Mouse (Mus musculus) midbrain, embryonic 16.5 days (tissue): ENCODE results near the gene Top1. TPM values are rescaled to one million over a fixed set of nuclear protein-coding genes. Genes with fewer than 3 reads are reported as not detected.

Experiments
- ATAC-seq: fragments of 200-750 bp; cut with Nextera tagmentation; 2 replicates; pipeline ENCODE4 v1.8.0; 2017; ENCODE audit warnings: moderate TSS enrichment
- H3K27ac ChIP-seq: fragments of 300-500 bp; sonication (generic); 2 replicates; pipeline ENCODE4 v1.5.1; 2014; ENCODE audit warnings: mild to moderate bottlenecking, low read length, mixed read lengths
- H3K27me3 ChIP-seq: fragments of 300-500 bp; sonication (generic); 2 replicates; pipeline ENCODE4 v1.6.1; 2014; ENCODE audit warnings: low read depth, low read length, mixed read lengths; ENCODE audit not compliant: control insufficient read depth, insufficient read depth
- H3K36me3 ChIP-seq: fragments of 300-500 bp; sonication (generic); 2 replicates; pipeline ENCODE4 v1.6.1; 2014; ENCODE audit warnings: mild to moderate bottlenecking, low read length, moderate library complexity, mixed read lengths; ENCODE audit not compliant: control insufficient read depth, insufficient read depth
- H3K4me1 ChIP-seq: fragments of 300-500 bp; sonication (generic); 2 replicates; pipeline ENCODE4 v1.6.1; 2014; ENCODE audit warnings: mild to moderate bottlenecking, low read length, mixed read lengths; ENCODE audit not compliant: control insufficient read depth, insufficient read depth
- H3K4me2 ChIP-seq: fragments of 300-500 bp; sonication (generic); 2 replicates; pipeline ENCODE4 v1.6.1; 2014; ENCODE audit warnings: mild to moderate bottlenecking, low read length, mixed read lengths
- H3K4me3 ChIP-seq: fragments of 300-500 bp; sonication (generic); 2 replicates; pipeline ENCODE4 v1.5.1; 2014; ENCODE audit warnings: low read depth, mild to moderate bottlenecking, low read length, moderate library complexity, mixed read lengths
- H3K9ac ChIP-seq: fragments of 300-500 bp; sonication (generic); 2 replicates; pipeline ENCODE4 v1.6.1; 2014; ENCODE audit warnings: low read depth, low read length, mixed read lengths
- H3K9me3 ChIP-seq: fragments of 300-500 bp; sonication (generic); replicated peaks from 2 replicates; pipeline ENCODE4 v1.6.1; 2014; ENCODE audit warnings: mild to moderate bottlenecking, low read length, mixed read lengths; ENCODE audit not compliant: control insufficient read depth, poor library complexity, severe bottlenecking
- WGBS: fragments of 180-500 bp; shearing (Covaris S2); extraction: QIAGEN DNeasy Blood & Tissue Kit; methylation state at CpG from one replicate; pipeline ENCODE4 v1.1.7; 2014; 5-methylcytosine and 5-hydroxymethylcytosine counted together
- polyA plus RNA-seq: library from polyadenylated mRNA; unstranded; fragments of >200 nt; fragmentation: Nextera tagmentation; extraction: Ambion mirVana; gene quantifications from 2 replicates; pipeline ENCODE4 v1.2.1, GENCODE M21; 2015

Gene Top1
- polyA plus RNA-seq, 1 experiment from 2014 or later: 68.7 TPM

DNA sequence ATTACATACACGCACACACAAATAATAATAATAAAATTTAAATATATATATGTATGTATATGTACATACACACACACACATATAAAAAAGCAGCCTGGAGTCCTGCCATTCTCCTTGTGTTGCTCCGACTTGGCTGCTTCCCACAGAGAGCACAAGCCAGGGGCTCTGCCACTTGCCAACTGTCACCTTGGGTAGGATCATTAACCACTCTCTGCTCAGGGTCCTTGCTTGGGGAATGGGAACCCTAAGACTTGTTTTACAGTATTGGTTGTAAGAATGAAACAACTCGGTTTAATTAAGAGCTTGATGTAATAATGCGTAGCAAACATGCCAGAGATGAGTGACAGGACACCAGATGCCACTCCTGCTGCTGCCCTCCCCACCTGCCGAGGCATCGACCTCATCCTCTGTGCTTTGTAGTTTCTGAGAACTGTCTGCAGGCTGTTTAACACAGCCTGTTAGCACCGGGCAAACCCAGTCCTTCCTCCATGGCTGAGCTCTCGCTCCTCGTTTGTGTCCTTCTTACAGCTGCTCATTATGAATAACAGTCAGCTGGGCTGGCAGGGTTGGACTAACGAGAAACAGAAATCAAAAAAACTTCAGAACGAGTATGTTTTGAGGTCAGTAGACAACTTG lies 95.0 kb downstream of the Top1 start:
- Histone ChIP-seq H3K9ac (no peak overlapping the region), H3K36me3 (peaks cover 3% of the 10 kb centered on the region), H3K4me3 (no peak overlapping the region), H3K27me3 (no peaks in the 10 kb centered on the region), H3K27ac (peak overlapping the region; percentile 4; the same call in 1 of the 2 replicates), H3K9me3 (no peaks in the 10 kb centered on the region), H3K4me1 (peaks cover 35% of the 10 kb centered on the region), H3K4me2 (no peak overlapping the region)
- ATAC-seq: no peak
- 47% methylated on average over 11 of the region's 11 CpGs for WGBS

DNA sequence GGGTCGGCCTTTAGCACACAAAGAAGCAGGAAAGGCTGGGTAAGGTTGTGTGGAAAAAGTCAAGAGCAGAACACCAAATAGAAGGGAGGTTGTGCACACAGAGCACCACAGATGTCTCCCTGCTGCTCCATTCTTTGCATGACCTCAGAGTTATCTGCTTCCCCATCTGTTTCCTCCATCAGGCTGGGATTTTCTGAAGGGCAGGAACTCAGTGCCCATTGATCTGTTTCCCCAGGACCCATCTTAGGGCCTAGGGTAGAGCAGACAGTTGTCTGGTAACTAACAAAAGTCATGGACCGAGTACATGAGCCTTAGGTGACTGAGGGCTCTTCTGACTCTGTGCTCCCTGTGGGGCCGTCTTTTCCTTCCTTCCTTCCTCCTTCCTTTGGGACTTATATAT lies 95.9 kb downstream of the Top1 start:
- WGBS: 86% methylated on average over 3 of the region's 3 CpGs
- H3K4me1 ChIP-seq: peaks cover 32% of the 10 kb centered on the region
- no peak overlapping the region for H3K4me3 ChIP-seq
- no peak for ATAC-seq
- H3K27me3 ChIP-seq: no peaks in the 10 kb centered on the region
- no peak overlapping the region; the same call in 1 of the 2 replicates for H3K27ac ChIP-seq
- no peak overlapping the region for H3K4me2 ChIP-seq
- no peak overlapping the region for H3K9ac ChIP-seq
- H3K36me3 ChIP-seq: peaks cover 3% of the 10 kb centered on the region
- no peaks in the 10 kb centered on the region for H3K9me3 ChIP-seq

DNA sequence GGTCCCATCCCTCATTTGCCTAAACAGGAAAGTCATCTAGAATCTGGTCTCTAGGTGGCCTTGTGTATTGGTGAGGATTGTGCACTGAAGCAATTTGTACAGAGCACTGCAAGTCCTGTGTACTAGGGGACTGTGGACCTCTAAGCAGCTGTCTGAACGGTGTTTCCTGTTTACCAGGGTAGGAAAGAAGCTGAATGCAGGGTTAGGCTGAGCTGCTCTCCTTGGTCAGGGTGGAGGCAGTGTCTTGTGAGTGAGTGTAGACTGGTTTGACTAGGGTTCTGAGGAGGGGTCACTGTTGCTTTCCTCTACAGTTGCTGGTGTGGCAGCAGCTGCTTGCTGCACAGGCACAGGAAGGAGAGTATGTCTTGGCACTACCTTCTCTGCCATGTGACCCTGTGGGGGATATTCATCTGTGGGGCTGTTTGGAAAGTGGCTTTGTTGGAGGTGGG lies 96.5 kb downstream of the Top1 start:
- peaks cover 32% of the 10 kb centered on the region for H3K4me1 ChIP-seq

DNA sequence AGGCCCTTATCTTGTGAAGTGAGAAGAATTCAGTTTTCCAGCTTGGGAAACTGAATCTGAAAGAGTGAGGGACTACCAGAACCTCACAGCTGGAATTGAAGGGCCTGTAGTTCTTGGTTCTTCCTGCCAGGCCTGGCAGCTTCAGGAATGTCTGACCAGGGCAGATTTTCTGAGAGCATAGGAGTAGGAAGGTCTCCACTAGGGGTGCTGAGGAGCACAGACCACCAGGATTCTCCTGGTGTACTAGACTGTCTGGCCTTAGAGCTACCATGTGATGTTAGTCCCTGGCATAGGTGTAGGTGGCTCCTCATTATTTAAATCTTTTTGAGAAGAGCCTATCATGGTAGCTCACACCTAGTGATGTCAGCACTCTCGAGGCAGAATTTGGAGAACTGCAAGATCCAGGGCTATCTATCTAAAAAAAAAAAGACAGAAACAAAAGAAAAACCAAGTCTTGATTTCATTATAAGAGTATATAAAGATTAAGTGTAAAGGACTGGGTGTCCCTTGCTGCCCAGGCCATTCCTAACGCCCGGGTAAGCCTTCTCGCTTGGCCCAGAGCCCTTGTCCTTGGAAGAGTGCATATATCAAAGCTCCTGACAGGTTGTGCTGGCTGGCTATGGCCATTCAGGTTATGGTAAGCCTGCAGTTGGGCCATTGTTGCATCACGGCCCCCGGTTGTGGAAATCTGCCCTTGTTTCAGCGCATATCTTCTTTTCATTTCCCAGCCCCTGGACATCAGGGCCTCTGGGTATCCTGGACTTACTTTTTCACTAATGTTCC lies 98.5 kb downstream of the Top1 start:
- H3K4me2 ChIP-seq: no peak overlapping the region
- H3K4me1 ChIP-seq: peaks cover 26% of the 10 kb centered on the region
- H3K4me3 ChIP-seq: no peak overlapping the region
- 96% methylated on average over 7 of the region's 7 CpGs for WGBS
- H3K27ac ChIP-seq: no peak overlapping the region
- no peaks in the 10 kb centered on the region for H3K9me3 ChIP-seq
- no peak for ATAC-seq
- no peak overlapping the region for H3K9ac ChIP-seq
- peaks cover 14% of the 10 kb centered on the region for H3K36me3 ChIP-seq
- H3K27me3 ChIP-seq: no peaks in the 10 kb centered on the region

More for the DNA sequence above, 96.5 kb downstream of the Top1 start:
- Histone ChIP-seq H3K27me3 (no peaks in the 10 kb centered on the region), H3K27ac (peak overlapping the region; percentile 19; the same call in 1 of the 2 replicates), H3K36me3 (peaks cover under 1% of the 10 kb centered on the region), H3K4me3 (no peak overlapping the region), H3K9ac (no peak overlapping the region), H3K9me3 (no peaks in the 10 kb centered on the region), H3K4me2 (no peak overlapping the region)
- WGBS: 100% methylated on average over 1 of the region's 1 CpGs
- no peak for ATAC-seq

DNA sequence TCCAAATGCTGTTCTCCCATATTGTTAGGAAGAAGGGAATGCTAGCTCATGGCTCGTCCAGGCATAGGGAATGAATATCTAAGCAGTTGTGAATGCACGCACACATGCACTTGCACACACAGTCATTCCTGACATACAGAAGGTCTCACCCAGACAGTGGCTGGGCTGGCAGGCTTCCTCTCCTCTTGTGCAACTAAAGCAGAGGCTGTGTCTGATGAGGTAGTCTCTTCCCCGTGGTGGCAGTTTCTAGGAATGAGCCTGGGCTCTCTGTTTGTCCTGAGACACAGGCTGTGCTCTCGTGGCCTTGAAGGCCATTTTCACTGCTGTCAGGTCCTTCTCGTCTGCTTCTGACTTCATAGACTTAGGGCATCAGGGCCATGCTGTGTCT lies 99.1 kb downstream of the Top1 start:
- 91% methylated on average over 5 of the region's 5 CpGs for WGBS
- no peak overlapping the region for H3K27ac ChIP-seq
- no peaks in the 10 kb centered on the region for H3K27me3 ChIP-seq
- H3K9me3 ChIP-seq: no peaks in the 10 kb centered on the region
- H3K36me3 ChIP-seq: peaks cover 18% of the 10 kb centered on the region
- no peak overlapping the region for H3K4me3 ChIP-seq
- no peak overlapping the region for H3K9ac ChIP-seq
- peaks cover 20% of the 10 kb centered on the region for H3K4me1 ChIP-seq
- ATAC-seq: no peak
- H3K4me2 ChIP-seq: no peak overlapping the region

DNA sequence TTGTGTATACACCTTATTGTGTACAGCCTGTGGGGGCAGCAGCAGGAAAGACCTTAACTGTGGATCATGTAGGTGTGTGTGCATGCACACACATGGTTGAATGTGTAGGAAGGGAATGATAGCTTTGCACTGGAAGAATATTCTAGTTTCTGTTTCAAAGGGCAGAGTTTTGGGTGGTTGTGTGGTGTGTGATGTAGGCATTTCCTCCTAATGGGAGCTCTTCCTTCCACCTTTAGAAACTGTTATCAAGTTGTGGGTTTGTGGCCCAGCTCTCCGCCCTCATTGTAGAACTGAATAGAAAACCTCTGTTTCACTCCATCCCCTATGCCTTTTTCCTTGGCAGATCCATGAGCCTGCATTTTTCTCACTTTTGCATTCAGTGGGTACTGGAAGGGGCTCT lies 99.8 kb downstream of the Top1 start:
- WGBS: 100% methylated on average over 1 of the region's 1 CpGs
- no peaks in the 10 kb centered on the region for H3K27me3 ChIP-seq
- H3K4me3 ChIP-seq: no peak overlapping the region
- peaks cover 19% of the 10 kb centered on the region for H3K36me3 ChIP-seq
- no peak for ATAC-seq
- H3K27ac ChIP-seq: no peak overlapping the region
- peaks cover 14% of the 10 kb centered on the region for H3K4me1 ChIP-seq
- H3K9me3 ChIP-seq: no peaks in the 10 kb centered on the region
- H3K4me2 ChIP-seq: no peak overlapping the region
- H3K9ac ChIP-seq: no peak overlapping the region

DNA sequence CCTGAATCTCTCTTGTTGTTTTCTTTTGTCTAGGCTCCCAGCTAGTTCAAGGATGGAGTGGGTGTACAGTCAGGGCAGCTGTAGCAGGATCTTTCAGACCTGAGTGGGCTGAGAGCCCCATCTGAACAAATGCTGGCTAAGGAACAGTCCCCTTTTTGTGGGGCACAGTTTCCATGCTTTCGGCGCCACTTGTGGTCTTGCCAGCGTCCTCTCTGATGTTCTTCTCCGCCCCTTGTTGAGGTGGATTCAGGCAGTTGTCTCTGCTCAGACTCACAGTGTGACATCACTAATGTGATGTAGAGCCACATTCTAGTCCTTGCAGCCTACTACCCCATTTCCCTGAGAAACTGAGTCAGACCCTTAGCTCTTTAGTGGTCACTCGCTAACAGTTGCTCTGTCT lies 100.9 kb downstream of the Top1 start:
- Histone ChIP-seq H3K36me3 (peaks cover 26% of the 10 kb centered on the region), H3K27ac (no peak overlapping the region), H3K4me3 (no peak overlapping the region), H3K4me2 (no peak overlapping the region), H3K9me3 (no peaks in the 10 kb centered on the region), H3K4me1 (peaks cover 6% of the 10 kb centered on the region), H3K27me3 (no peaks in the 10 kb centered on the region), H3K9ac (no peak overlapping the region)
- no peak for ATAC-seq
- WGBS: 95% methylated on average over 5 of the region's 5 CpGs

DNA sequence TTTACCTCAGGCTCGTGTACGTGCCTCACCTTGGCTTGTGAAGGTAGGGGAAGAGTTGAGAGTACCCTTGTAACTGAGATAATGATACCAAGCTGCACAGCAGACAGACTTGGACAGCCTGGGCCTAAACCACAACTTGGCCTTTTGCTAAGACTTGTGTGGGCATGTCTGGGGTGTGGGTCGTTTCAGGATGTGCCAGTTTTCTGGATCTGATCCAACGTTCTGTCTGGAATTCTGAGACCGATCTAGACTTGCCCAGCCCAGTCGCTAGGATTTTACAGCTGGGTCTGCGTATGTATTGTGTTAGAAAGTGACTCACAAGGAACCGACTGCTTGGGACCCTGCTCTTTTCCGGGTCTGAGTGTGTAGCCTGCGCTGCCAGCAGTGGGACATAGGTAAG lies 101.4 kb downstream of the Top1 start:
- no peak overlapping the region for H3K27ac ChIP-seq
- H3K9me3 ChIP-seq: no peaks in the 10 kb centered on the region
- no peak overlapping the region for H3K9ac ChIP-seq
- no peak overlapping the region for H3K4me3 ChIP-seq
- no peaks in the 10 kb centered on the region for H3K27me3 ChIP-seq
- ATAC-seq: no peak
- H3K4me2 ChIP-seq: no peak overlapping the region
- peaks cover 31% of the 10 kb centered on the region for H3K36me3 ChIP-seq
- 91% methylated on average over 10 of the region's 10 CpGs for WGBS
- H3K4me1 ChIP-seq: peaks cover 4% of the 10 kb centered on the region

DNA sequence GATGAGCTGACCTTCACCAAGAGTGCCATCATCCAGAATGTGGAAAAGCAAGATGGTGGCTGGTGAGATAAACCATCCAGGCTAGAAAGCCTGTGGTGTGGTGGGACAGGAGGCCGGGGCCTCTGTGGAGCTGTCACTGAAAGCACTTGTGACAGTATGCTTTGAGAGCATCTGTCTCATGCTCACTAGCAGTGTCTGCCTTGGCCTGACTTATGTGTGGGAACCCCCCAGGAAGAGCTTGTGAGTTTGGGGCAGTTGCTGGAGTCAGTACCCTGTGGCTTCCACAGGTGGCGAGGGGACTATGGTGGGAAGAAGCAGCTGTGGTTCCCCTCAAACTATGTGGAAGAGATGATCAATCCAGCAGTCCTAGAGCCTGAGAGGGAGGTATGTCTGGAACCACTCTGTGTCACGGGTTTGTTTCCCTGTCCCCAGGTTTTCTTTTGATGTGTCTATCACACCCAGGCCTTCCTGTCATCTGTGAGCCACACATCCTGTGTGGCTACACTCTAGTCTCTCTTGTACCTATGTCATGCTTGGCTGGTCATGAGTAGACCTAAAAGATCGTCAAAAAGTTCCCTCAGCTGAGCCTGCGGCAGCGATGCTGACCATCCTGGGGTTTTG lies 111.0 kb downstream of the Top1 start:
- WGBS: 93% methylated on average over 6 of the region's 6 CpGs
- Histone ChIP-seq H3K27ac (no peak overlapping the region), H3K9me3 (no peaks in the 10 kb centered on the region), H3K4me3 (no peak overlapping the region), H3K27me3 (no peaks in the 10 kb centered on the region), H3K9ac (no peak overlapping the region), H3K4me2 (no peak overlapping the region), H3K4me1 (no peaks in the 10 kb centered on the region), H3K36me3 (peaks cover 65% of the 10 kb centered on the region)
- no peak for ATAC-seq
